Mouse (Mus musculus) kidney, adult 2 months (tissue): ENCODE data around the gene Nbas.

Source experiments
- CTCF ChIP-seq: fragments of 200-500 bp; conservative IDR thresholded peaks from 2 replicates; pipeline ENCODE4 v1.5.1; 2011; ENCODE audit warnings: low read depth, mild to moderate bottlenecking, control low read depth, low read length, moderate library complexity, mixed read lengths; ENCODE audit not compliant: insufficient read depth, insufficient read length
- POLR2A ChIP-seq: fragments of 200-500 bp; IDR thresholded peaks from one replicate; pipeline ENCODE4 v1.6.1; 2011; ENCODE audit warnings: low read depth, low read length, control low read depth

- TF ChIP-seq POLR2A (no peak), CTCF (no peak)
These were observed 847 bp downstream of the Nbas start for GRCm38 (mm10) chr12:13269570-13270390.
